Mouse (Mus musculus): ENCODE measurements around the gene Gm10197. TPM values are rescaled to one million over a fixed set of nuclear protein-coding genes. Genes with fewer than 3 reads are reported as not detected.

Gene Gm10197
- polyA plus RNA-seq, 1 experiment from 2014 or later = not detected

GRCm38 (mm10) chr19:53390495-53391007 is 19.0 kb upstream of the Gm10197 start, which contains the start of gene Smndc1:
Gene Smndc1, minus strand, starts transcription at chr19:53390578.
- peak; percentile 100 for DNase-seq (ENCODE audit: low spot score)
- under 1% methylated on average over 48 of the region's 48 CpGs for WGBS
- Histone ChIP-seq H3K27me3 (ENCODE audit: insufficient read depth, poor library complexity, severe bottlenecking) (no peaks in the 10 kb centered on the region), H3K9me3 (no peaks in the 10 kb centered on the region), H3K36me3 (peaks cover 36% of the 10 kb centered on the region), H3K4me1 (replicated peaks) (peaks cover 28% of the 10 kb centered on the region), H3K4me3 (peak within 1 kb of the TSS; percentile 84), H3K27ac (peak within 1 kb of the TSS; percentile 95)

- peaks cover 41% of the 10 kb centered on the region for H3K36me3 ChIP-seq
- H3K27ac ChIP-seq = peak overlapping the region; percentile 95
- peak overlapping the region; percentile 84 for H3K4me3 ChIP-seq
- H3K4me1 ChIP-seq (replicated peaks) = peaks cover 28% of the 10 kb centered on the region
- H3K27me3 ChIP-seq (ENCODE audit: insufficient read depth, poor library complexity, severe bottlenecking) = no peaks in the 10 kb centered on the region
- WGBS = under 1% methylated on average over 59 of the region's 59 CpGs
- H3K9me3 ChIP-seq = no peaks in the 10 kb centered on the region
- DNase-seq (ENCODE audit: low spot score) = no peak
These were observed 18.4 kb upstream of the Gm10197 start for GRCm38 (mm10) chr19:53389851-53390431.

GRCm38 (mm10) chr19:53389417-53389816 is 17.9 kb upstream of the Gm10197 start:
- Histone ChIP-seq H3K36me3 (peaks cover 46% of the 10 kb centered on the region), H3K27ac (peak overlapping the region; percentile 95), H3K4me3 (peak overlapping the region; percentile 84), H3K9me3 (no peaks in the 10 kb centered on the region), H3K4me1 (replicated peaks) (peaks cover 28% of the 10 kb centered on the region), H3K27me3 (ENCODE audit: insufficient read depth, poor library complexity, severe bottlenecking) (no peaks in the 10 kb centered on the region)
- DNase-seq (ENCODE audit: low spot score) = no peak
- 28% methylated on average over 6 of the region's 6 CpGs for WGBS

DNA sequence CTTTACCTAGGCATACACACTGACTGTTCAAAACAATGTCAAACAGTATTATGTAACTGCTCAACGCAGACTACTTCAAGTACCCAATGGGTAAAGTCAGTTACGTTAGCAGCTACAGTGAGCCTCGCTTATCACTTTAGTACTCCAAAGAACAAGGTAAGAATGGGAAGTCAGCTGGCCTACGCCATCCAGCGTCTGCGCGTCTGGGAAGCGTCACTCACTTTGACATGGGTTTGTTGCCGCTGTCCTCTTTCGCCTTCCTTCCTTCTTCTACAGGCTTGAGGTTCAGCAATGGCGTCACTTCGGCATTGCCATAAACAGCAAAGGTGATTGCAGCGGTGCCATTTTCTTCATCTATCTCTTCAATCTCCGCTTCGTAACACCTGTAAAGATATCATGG is 11.8 kb upstream of the Gm10197 start:
- Histone ChIP-seq H3K4me3 (no peak overlapping the region), H3K27me3 (ENCODE audit: insufficient read depth, poor library complexity, severe bottlenecking) (no peaks in the 10 kb centered on the region), H3K36me3 (peaks cover 99% of the 10 kb centered on the region), H3K9me3 (no peaks in the 10 kb centered on the region), H3K4me1 (replicated peaks) (0 out of 2 replicates have a peak, but pooled peaks cover 3% of the 10 kb centered on the region), H3K27ac (no peak overlapping the region)
- WGBS = 96% methylated on average over 15 of the region's 15 CpGs
- DNase-seq (ENCODE audit: low spot score) = no peak

- no peaks in the 10 kb centered on the region for H3K9me3 ChIP-seq
- H3K4me1 ChIP-seq (replicated peaks) = no peaks in the 10 kb centered on the region
- no peak overlapping the region for H3K4me3 ChIP-seq
- no peak overlapping the region for H3K27ac ChIP-seq
- H3K36me3 ChIP-seq = peaks cover 97% of the 10 kb centered on the region
- WGBS = 93% methylated on average over 10 of the region's 10 CpGs
- no peaks in the 10 kb centered on the region for H3K27me3 ChIP-seq (ENCODE audit: insufficient read depth, poor library complexity, severe bottlenecking)
- no peak for DNase-seq (ENCODE audit: low spot score)
These were observed 6.9 kb upstream of the Gm10197 start for GRCm38 (mm10) chr19:53378421-53378820.

- Histone ChIP-seq H3K9me3 (no peaks in the 10 kb centered on the region), H3K27me3 (ENCODE audit: insufficient read depth, poor library complexity, severe bottlenecking) (no peaks in the 10 kb centered on the region), H3K27ac (no peak overlapping the region), H3K4me1 (replicated peaks) (no peaks in the 10 kb centered on the region), H3K36me3 (peaks cover 97% of the 10 kb centered on the region), H3K4me3 (no peak overlapping the region)
- 94% methylated on average over 8 of the region's 8 CpGs for WGBS
- DNase-seq (ENCODE audit: low spot score) = no peak
These were observed 6.1 kb upstream of the Gm10197 start for GRCm38 (mm10) chr19:53377652-53378051.

DNA sequence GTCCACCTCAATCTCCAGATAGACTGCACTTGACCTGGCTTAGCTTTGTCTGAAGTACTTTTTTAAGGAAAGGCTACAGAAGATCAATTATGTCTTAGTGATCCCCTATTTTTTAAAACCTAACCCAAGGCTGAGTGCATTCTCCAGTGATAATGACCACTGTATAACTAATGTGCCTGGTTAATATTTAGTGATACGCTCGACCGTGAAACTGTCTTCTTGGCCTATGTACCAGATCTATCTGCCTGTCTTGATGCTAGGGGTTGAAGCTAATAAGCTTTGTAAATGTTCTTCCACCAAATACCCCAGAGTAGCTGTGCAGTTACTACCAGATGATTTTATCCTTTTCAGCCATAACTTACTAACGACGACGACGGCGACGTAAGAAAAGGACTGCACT is 4.2 kb upstream of the Gm10197 start:
- H3K4me3 ChIP-seq = no peak overlapping the region
- H3K36me3 ChIP-seq = peaks cover 97% of the 10 kb centered on the region
- 97% methylated on average over 9 of the region's 9 CpGs for WGBS
- no peaks in the 10 kb centered on the region for H3K27me3 ChIP-seq (ENCODE audit: insufficient read depth, poor library complexity, severe bottlenecking)
- H3K9me3 ChIP-seq = no peaks in the 10 kb centered on the region
- DNase-seq (ENCODE audit: low spot score) = no peak
- H3K4me1 ChIP-seq (replicated peaks) = no peaks in the 10 kb centered on the region
- H3K27ac ChIP-seq = no peak overlapping the region

GRCm38 (mm10) chr19:53375299-53375698 is 3.7 kb upstream of the Gm10197 start:
- no peak overlapping the region for H3K27ac ChIP-seq
- H3K4me3 ChIP-seq = no peak overlapping the region
- WGBS = 93% methylated on average over 6 of the region's 6 CpGs
- no peaks in the 10 kb centered on the region for H3K27me3 ChIP-seq (ENCODE audit: insufficient read depth, poor library complexity, severe bottlenecking)
- no peak for DNase-seq (ENCODE audit: low spot score)
- H3K9me3 ChIP-seq = no peaks in the 10 kb centered on the region
- no peaks in the 10 kb centered on the region for H3K4me1 ChIP-seq (replicated peaks)
- H3K36me3 ChIP-seq = peaks cover 96% of the 10 kb centered on the region

GRCm38 (mm10) chr19:53373570-53373969 is 2.0 kb upstream of the Gm10197 start:
- no peak overlapping the region for H3K4me3 ChIP-seq
- 95% methylated on average over 2 of the region's 2 CpGs for WGBS
- H3K36me3 ChIP-seq = peaks cover 82% of the 10 kb centered on the region
- no peak for DNase-seq (ENCODE audit: low spot score)
- H3K9me3 ChIP-seq = no peaks in the 10 kb centered on the region
- peaks cover 8% of the 10 kb centered on the region; the same call in 1 of the 2 replicates for H3K4me1 ChIP-seq (replicated peaks)
- H3K27me3 ChIP-seq (ENCODE audit: insufficient read depth, poor library complexity, severe bottlenecking) = no peaks in the 10 kb centered on the region
- H3K27ac ChIP-seq = no peak overlapping the region

DNA sequence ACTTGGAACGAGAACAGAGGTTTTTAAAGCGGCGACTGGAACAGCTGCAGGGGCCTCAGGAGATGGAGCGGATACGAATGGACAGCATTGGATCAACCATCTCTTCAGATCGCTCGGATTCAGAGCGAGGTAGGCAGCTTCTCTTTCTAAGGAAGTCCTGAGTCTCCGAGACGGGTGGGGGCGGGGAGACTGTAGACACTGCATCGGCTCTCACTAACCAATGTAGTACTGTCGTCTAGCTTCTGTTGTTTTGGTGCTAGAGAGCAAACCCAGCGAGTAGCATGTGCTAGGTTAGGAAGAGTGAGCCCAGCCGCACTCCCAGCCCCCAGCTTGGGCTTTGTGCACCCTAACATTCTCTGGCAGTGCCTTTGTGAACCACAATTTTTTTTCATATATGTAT is 1.3 kb downstream of the Gm10197 start:
- Histone ChIP-seq H3K4me3 (no peak overlapping the region), H3K27ac (no peak overlapping the region), H3K36me3 (peaks cover 49% of the 10 kb centered on the region), H3K9me3 (no peaks in the 10 kb centered on the region), H3K4me1 (replicated peaks) (peaks cover 13% of the 10 kb centered on the region; the same call in 1 of the 2 replicates), H3K27me3 (ENCODE audit: insufficient read depth, poor library complexity, severe bottlenecking) (no peaks in the 10 kb centered on the region)
- WGBS = 85% methylated on average over 15 of the region's 15 CpGs
- DNase-seq (ENCODE audit: low spot score) = no peak

- Histone ChIP-seq H3K27me3 (ENCODE audit: insufficient read depth, poor library complexity, severe bottlenecking) (no peaks in the 10 kb centered on the region), H3K9me3 (no peaks in the 10 kb centered on the region), H3K27ac (no peak overlapping the region), H3K4me1 (replicated peaks) (peaks cover 13% of the 10 kb centered on the region; the same call in 1 of the 2 replicates), H3K4me3 (no peak overlapping the region), H3K36me3 (peaks cover 42% of the 10 kb centered on the region)
- DNase-seq (ENCODE audit: low spot score) = peak; percentile 77
- WGBS = 45% methylated on average over 14 of the region's 14 CpGs
These were observed 2.0 kb downstream of the Gm10197 start for GRCm38 (mm10) chr19:53369469-53370043.

GRCm38 (mm10) chr19:53366881-53367280 is 4.7 kb downstream of the Gm10197 start:
- no peak for DNase-seq (ENCODE audit: low spot score)
- peaks cover 18% of the 10 kb centered on the region for H3K36me3 ChIP-seq
- H3K4me1 ChIP-seq (replicated peaks) = peaks cover 13% of the 10 kb centered on the region; the same call in 1 of the 2 replicates
- H3K9me3 ChIP-seq = no peaks in the 10 kb centered on the region
- no peak overlapping the region for H3K4me3 ChIP-seq
- no peak overlapping the region for H3K27ac ChIP-seq
- no peaks in the 10 kb centered on the region for H3K27me3 ChIP-seq (ENCODE audit: insufficient read depth, poor library complexity, severe bottlenecking)
- 83% methylated on average over 7 of the region's 7 CpGs for WGBS

DNA sequence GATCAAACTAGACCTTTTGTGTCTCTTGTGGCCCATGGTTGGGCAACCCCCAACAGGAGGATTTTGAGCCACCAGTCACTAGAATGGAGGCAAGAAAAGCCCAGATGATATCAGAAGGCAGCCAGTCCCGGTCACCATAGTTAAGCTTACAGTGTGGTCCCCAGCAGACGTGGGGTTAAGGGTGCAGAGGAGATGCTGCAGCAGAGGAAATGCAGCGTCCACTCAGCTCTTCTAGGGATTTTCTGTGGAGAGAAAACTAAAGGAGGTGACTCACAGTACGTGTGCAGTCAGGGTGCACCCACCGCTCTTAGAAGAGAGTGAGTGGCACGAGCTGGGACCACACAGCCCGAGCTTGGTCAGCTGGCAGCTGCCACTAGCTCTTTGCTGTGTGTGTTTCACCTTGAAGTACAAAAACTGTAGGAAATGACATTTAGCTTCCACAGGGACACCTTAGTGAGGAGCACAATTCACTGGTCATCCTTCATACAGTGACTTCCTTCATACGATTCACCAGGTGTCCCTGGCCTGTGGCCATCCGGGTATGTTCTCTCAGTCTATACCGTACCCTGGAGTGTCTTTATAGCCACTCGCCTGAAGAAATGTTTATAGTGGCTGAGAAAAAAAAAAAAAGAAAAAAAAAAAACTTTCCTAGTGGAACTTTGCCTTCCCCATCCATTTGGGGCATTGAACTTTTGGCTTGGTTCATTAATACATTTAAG is 5.3 kb downstream of the Gm10197 start:
- H3K9me3 ChIP-seq = no peaks in the 10 kb centered on the region
- no peaks in the 10 kb centered on the region for H3K27me3 ChIP-seq (ENCODE audit: insufficient read depth, poor library complexity, severe bottlenecking)
- no peak overlapping the region for H3K4me3 ChIP-seq
- H3K36me3 ChIP-seq = peaks cover 11% of the 10 kb centered on the region
- peaks cover 13% of the 10 kb centered on the region; the same call in 1 of the 2 replicates for H3K4me1 ChIP-seq (replicated peaks)
- no peak for DNase-seq (ENCODE audit: low spot score)
- no peak overlapping the region for H3K27ac ChIP-seq
- WGBS = 88% methylated on average over 11 of the region's 11 CpGs

Data from hindbrain, embryonic 10.5 days (tissue).